Mouse (Mus musculus): ENCODE results near the gene Hoxc8.

Gene Hoxc8

DNA sequence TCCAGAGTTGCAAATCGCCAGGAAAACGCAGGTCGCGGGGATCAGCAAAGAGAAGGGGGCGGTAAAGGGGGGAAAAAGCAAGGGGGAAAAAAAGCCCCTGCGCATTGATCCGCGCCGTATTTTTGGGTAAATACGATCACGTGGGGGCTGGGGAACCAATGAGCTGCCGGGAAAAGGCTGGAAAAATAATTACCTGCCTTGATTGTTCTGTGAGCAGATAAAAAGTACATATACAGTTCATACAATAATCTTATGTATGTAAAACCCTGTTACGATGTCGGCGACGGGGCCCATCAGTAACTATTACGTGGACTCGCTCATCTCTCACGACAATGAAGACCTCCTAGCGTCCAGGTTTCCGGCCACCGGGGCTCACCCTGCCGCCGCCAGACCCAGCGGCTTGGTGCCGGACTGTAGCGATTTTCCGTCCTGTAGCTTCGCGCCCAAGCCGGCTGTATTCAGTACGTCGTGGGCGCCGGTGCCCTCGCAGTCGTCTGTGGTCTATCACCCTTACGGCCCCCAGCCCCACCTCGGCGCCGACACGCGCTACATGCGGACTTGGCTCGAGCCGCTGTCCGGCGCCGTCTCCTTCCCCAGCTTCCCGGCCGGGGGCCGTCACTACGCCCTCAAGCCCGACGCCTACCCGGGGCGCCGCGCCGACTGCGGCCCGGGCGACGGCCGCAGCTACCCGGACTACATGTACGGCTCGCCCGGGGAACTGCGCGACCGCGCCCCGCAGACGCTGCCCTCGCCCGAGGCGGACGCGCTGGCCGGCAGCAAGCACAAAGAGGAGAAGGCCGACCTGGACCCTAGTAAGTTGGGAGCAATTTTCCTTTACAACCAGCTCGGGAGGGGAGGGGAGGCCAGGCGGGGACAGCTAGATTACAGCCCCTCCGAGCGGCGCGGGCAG, 8.8 kb upstream of the Hoxc8 start:
- 2% methylated on average over 88 of the region's 88 CpGs for WGBS

DNA sequence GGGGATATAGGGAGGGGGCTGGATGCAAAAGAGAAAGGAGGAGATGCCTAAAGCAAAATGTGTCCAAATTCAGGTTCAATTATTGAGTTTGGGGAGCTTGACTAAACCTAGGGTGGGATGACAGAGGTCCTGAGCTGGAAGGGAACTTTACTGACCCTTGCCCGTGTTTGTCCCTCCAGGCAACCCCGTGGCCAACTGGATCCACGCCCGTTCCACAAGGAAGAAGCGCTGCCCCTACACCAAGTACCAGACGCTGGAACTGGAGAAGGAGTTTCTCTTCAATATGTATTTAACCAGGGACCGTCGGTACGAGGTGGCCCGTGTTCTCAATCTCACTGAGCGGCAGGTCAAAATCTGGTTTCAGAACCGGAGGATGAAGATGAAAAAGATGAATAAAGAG, 6.7 kb upstream of the Hoxc8 start:
- WGBS: 5% methylated on average over 12 of the region's 12 CpGs

DNA sequence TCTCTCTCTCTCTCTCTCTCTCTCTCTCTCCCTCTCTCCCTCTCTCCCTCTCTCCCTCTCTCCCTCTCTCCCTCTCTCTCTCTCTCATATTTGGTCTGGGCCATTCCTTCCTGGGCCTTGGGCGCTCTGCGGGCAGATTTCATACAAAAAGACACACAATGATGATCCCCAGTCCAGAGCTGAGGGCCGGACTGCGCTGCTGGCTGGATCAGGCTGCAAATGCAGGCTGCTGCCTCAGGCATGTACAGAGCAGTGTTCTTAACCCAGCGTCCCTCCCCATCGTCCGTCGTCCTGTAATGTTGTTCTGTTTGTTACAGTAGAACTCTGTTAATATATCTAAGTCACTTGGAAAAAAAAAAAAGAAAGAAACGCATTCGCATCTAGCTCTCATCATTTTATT, 5.9 kb upstream of the Hoxc8 start:
- WGBS: 7% methylated on average over 10 of the region's 10 CpGs

DNA sequence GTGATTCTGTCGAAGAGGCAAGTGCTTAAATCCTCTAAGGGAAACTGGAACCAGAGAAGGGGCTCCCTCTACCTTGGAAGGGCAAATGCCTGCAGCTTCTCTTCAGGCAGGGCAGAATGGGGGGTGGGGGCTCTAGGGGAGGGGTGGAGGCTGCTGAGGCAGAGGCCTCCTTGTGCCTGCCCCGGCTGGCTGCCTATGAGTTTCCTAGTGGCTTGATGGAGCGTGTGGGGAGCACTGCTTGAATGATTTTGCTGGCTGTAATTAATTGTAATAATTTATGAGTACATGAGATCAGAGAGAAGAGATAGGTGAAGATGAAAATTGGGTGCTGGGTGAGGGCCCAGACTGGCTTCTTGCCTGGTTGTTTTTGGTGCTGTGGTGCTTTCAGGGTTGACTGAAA, 5.5 kb upstream of the Hoxc8 start:
- WGBS: 11% methylated on average over 3 of the region's 3 CpGs

DNA sequence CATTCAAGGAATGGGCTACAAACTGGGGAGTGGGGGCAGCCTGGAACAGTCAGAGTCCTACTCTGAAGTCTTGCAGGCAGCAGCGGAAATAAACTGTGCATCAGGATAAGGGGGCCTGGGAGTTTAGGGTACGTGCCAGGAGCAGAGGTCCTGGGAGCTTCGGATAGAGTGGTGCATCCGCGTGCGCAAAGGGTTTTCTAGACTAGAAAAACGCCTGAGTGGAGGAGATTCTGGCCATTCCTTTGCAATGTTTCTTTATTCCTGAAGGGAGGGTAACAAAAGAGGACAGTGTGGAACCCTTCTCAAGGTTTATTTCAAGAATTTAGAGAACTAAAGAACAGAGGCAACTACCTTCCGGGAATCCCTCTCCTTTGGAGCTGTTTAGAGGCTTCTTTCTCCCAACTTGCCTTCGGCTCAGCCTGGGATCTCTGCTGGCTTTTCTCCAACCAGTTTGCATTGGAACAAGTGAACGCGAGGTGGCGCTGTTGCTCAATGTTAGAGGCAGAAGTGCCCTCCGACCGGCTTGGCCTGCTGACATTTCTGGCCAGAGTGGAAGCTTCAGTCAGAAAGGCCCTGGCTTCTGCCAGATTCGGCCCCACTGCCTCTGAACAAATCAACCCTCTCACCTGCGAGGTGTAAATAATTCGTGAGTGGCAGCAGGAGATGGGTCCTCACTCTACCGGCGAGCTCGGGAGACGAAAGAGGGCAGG, 3.1 kb upstream of the Hoxc8 start:
- WGBS: 4% methylated on average over 21 of the region's 21 CpGs

DNA sequence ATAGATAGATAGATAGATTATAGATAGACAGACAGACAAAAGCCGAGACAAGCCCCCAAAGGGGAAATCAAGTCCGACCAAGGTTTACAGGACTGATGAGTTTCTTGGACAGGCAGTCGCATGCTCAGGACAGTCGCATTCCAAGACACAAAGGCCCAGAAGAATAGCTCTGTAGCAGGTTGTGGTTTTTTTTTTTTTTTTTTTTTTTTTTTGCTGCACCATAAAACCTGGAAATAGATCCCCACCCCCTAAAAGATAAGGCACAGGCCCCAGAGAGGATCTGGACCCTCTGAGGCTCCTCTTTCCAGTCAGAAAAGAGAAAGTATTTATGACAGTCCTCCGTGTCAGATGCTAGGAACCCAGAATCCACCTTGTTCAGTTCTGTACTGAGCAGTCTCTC, 2.3 kb upstream of the Hoxc8 start:
- 27% methylated on average over 5 of the region's 5 CpGs for WGBS

DNA sequence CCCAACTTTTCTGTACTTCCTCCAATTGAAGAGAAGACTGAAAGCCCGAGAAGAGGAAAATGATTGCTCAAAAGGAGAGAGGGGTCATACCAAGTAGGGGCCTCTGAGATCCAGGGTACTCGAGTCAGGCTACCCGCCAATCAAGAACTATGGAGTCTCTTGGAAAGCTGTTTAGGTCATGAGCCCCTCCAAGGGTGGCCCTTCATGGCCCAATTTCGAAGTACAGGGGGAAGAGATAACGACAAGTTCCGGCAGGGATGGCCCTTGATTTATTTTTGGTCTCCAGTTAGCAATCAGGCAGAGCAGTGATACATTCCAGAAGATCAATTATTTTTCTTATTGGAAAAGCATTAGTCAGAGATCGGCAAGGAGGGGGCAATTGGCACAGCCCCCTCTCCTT, 1.4 kb downstream of the Hoxc8 start:
- 5% methylated on average over 7 of the region's 7 CpGs for whole genome bisulfite sequencing

DNA sequence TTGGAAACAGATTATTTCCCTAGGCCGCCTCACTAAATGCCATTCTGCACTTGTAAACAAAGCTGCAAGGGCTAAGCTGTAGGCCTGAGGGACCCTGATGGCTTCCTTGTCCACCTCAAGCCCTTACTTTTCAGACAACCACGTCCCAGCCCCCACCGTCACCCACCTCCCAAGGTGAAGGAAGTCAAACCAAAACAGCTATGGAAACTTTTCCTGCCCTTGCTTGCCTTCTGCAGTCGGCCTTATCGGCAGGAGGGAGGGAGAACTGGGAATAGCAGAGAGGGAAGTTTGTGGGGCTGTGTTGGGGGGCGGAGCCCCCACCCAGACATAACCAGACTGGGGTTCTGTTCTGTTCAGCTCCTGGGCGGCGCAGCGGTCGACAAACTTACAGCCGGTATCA, 1.8 kb downstream of the Hoxc8 start:
- 6% methylated on average over 11 of the region's 11 CpGs for whole genome bisulfite sequencing

DNA sequence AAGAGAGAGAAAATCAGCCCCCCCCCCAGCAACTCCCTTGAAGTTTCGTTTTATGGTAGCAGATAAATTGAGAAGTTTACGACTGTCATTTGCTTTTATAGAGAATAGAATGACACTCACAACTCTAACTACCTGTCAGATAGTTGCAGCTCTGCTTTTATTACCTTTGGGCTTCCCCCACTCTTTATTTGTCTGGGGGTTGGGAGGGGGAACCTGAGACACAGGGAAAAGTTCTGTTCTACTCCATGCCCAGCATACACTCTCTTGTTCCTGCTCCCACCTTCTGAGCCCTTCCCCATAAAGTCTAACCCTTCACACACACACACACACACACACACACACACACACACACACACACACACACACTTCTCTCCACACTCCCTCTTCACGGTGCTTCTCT, 2.5 kb downstream of the Hoxc8 start:
- 5% methylated on average over 3 of the region's 3 CpGs for WGBS

DNA sequence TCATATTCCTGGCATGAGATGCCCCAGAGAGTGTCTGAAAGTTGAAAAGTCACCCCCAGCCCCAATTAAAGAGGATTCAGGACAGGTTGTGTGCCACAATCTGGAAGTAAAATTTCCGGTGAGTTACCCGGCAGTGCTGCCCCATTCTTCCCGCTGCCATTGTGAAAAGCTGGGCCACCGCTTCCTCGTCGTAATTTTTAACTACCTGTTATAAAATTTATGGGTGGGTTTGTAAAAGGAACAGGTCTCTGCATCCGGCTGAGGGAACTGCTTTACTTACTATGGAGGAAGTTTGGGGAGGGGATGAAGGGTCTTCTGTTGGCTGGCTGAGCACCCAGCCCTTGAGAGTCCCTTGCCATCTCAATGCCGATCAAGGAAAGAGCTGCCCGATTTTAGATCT, 6.1 kb downstream of the Hoxc8 start:
- WGBS: 4% methylated on average over 9 of the region's 9 CpGs

DNA sequence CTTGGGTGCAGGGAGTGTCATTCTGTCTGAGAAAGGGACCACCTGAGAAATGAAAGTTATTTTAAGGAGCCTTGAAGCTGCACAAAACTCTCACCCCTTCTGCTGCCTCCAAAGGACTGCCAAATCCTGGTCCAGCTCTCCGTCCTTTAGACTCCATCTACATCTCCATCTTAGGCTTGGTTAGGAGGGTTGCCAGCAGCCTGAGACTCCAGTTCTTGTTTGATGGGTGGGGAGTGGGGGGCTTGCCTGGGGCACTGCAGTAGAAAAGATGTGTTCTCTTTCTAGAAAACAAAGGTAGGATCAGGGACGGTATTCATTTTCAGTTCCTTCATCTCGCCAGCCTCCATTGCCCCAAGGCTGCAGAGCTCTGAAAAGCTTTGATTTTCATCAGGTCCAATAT, 7.0 kb downstream of the Hoxc8 start:
- 7% methylated on average over 3 of the region's 3 CpGs for WGBS

DNA sequence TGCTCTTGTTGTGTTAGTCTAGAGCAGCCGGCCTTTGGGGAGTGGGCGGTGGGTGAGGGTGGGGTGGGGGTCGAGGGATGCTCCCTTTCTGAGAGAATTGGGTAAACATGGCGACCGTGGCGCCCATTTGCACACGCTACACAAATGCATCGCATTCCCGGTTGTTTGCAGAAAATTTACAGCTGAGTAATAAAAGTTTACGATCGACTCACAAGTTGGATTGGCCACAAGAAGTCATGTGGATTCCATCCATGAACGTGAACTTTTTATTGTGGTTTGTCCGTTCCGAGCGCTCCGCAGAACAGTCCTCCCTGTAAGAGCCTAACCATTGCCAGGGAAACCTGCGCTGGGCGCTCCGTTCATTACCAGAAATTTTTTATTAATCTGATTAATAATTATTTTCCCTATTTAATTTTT, 7.5 kb downstream of the Hoxc8 start, which contains the start of gene Hoxc6:
TSS of gene Hoxc6 (plus strand) at position 319 of the 417 bp plus-strand sequence.
- WGBS: 4% methylated on average over 19 of the region's 19 CpGs

DNA sequence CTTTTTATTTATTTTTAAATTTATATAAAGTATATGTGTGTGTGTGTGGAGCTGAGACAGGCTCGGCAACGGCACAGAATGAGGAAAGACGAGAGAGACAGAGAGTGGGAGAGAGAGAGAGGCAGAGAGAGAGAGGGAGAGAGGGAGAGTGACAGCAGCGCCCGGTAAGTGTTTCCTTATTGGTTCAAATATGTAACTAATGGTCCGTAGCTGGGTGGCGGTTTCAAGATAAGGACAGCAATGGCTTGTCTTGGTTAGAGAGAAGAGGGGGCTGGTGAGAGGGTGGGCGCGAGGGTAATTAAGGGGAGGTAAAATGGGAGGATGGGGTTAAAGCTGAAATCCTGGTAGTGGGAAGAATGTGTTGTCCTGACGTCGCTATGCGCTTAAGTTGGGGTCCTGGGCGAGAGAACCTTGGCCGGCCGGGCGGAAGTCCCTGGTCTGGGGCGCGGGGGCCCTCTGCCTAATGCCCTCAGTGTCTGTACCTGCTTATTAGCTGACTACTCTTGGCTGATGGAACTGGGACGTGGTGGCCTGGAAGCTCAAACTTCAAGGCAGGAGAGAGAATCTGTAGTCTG, 8.3 kb downstream of the Hoxc8 start:
- 3% methylated on average over 19 of the region's 19 CpGs for WGBS

DNA sequence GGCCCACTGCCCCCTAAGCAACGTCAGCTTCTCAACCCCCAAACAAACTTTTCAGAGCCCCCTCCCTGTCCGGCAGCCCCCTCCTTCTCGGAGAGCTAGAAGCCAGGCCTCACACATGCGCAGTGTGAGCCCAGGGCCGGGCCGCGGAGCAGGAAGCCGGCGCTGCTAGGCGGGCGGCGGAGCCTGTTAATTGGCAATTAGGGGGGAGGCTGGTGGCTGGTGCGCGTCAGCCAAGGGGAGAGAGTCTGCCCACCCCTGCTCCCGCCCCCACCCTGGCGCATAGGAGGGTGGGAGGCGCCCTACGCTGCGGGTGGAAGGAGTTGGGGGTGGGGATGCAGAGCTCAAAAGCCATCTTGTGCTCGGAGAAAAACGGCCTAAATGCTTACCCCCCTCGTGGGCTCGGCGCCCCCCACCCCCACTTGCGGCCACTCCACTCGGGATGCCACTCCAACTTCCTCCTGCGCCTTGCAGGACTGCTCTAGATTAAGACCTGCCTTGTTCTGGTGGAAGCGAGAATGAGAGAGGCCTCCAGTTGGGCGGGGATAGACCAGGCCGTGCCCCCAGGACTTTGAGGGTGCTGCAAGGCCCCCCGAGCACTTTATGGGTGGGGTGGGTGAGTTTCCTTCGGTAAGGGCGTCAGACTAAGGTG, 8.9 kb downstream of the Hoxc8 start:
- WGBS: under 1% methylated on average over 33 of the region's 33 CpGs

DNA sequence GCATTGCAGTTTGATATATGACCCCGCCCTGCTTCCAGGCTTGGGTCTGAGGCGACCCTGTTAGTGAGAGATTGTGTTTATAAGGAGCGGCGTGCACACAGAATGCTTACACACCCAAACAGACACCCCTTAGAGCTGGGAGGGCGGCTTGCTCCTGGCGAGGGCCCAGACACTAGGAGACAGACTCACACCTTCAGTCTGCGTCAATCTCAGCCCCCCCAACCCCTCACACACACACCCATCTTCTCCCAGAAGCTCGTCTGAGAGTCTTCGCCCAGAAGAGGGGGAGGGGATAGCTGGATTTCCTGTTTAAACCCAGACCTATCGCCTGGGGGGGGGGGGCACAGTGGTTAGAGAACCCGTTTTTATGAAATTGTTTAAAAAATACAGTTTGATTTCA, 9.5 kb downstream of the Hoxc8 start:
- WGBS: 7% methylated on average over 11 of the region's 11 CpGs

DNA sequence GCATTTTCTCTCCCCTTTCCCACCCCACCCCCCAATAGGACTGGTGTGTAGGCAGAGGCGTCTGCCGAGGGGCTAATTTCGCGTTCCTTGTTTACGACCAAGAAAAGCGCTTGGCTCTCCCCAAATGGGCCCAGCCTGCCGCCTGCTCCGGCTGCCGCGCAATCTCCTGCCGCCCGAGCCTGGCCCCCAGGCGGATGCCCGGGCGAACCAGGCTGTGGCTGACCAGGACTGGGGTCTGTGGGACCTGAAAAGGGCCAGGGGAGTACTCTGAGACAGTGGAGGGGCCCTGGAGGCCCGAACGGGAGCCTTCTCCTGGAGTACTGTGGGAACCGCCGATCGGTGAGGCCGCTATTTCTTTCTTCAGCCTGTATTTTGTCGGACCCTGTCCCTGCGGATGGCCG, 10.1 kb downstream of the Hoxc8 start:
- 13% methylated on average over 24 of the region's 24 CpGs for WGBS

DNA sequence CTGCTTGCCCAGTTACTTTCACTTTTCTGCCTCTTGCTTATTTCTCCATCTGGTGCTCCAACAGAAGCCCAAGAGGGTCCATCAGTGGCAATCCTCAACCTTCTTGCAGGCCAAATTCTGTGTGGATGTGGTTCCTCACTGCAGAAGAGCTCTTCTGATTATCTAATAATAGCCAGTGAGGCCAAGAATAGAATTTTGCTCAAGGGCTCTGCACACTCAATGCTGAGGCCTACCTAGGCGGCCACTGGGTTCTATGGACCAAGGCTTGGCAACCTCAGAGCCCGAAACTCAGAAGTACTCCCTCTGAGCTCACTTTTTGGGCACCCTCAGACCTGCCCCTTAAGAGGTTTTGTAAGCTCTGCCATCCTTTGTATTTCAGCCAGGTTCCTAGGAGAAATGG, 11.0 kb downstream of the Hoxc8 start:
- WGBS: 66% methylated on average over 2 of the region's 2 CpGs

DNA sequence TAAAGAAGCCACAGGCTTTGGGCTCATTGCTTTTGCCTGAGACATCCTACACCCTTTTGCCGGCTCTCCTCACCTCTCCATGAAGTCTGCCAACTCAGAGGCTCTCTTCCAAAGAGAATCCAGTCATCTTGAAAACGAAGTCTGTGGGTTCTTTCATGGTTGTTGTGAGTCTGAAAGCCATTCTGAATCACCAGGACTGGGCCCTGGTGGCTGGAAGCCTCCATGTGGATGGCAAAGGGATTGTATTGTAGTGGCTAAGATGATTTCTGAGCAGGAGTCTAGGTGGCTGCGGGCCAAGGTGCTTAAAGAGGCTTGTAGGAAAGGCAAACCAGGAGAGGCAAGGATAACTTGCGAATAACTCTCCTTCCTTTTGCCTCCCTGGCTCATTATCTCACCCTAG, 11.7 kb downstream of the Hoxc8 start:
- 42% methylated on average over 4 of the region's 4 CpGs for WGBS

DNA sequence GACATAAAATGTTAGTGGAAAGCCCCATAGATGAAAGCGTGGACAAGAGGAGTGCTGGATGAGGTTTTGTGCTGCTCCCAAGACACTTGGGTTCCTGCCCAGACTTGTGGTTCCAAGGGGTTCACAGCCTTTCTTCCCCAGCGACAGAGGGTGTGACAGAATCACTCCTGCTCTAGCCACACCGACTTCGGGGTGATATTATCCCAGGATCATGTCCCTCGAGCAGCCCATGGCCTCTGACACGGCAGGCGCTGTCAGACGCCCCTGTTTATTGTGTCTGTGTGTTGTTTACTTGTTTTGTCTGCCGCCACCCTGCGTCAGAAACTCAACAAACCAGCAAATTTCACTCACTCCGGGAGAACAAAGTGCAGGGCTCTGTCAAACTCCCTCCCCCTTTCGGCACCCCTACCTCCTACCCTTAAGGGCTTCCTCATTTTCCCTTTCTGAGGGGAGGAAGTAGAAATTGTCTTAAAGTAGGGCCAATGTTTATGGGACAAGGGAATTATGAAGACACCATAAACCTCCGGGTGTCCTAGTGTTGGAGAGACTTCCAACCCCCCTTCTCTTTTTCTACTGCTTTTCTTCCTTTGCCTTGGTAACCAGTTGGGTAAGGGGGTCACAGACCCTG, 12.5 kb downstream of the Hoxc8 start:
- 11% methylated on average over 13 of the region's 13 CpGs for WGBS

DNA sequence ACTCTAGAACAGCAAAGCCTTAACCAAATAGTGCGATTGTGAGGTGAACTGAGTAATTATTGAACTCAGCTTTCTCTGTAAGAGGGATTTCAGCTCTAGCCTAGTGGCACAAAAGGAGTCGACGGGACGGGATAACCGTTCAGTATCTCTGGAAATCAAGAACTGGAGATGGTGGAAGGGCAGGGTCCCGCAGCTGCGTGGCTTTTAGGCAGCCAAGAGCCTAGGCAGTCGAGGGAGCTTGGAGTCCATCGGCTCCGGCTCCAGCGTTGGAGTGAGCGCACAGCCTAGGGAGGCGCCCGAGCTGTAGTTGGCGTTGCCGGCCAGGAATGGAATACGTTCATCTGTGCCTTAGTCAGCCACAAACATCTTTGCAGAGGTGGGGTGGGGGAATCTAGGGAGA, 14.9 kb downstream of the Hoxc8 start:
- 3% methylated on average over 17 of the region's 17 CpGs for WGBS

DNA sequence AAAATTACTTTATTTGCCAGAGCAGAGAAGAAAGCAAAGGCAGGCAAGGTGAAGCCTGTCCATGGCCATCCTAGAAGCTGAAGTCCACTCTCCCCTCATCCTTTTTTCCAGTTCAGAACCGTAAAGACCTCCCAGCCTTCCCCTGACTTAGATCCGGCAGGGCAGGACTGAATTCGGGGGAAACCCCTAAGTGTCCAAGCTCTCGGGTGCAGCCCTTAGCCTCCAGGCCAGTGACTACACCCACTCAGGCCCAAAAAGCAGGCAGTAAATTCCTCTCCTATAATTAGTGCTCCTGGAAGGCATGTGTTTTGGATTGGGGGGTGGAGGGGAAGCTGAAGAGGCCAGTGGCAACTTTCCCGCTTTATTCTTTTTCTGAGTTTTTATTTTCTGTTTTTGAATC, 15.4 kb downstream of the Hoxc8 start:
- 5% methylated on average over 5 of the region's 5 CpGs for WGBS

DNA sequence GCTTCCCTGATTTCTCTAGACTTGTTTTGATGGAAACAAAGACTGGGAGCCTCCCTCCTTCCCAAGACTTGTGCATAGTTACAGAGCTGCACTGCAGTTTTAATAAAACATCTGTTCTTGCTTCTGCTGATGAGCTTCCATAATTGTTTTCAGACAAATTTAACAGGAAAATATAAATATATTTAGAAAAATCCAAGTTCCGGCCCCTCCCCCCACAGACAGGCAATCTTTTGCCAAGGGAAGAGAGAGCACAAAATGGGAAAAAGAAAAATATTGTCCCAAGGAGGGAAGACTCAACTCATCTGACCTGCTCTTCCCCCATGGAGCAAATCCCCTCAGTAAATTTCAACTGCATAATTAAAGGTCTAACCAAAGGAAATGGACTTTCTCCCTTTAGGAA, 15.9 kb downstream of the Hoxc8 start:
- 21% methylated on average over 1 of the region's 1 CpGs for WGBS
